Mouse (Mus musculus) adrenal gland, postnatal 36 days (tissue): Measurements from ENCODE around the gene Tfip11. TPM values are rescaled to one million over a fixed set of nuclear protein-coding genes. Genes with fewer than 3 reads are reported as not detected.
A peak's percentile ranks its signal among the peaks of the same experiment; 100 is the strongest.
"Not testable (repeated sequence)": the region's sequence is repeated elsewhere in the genome, so short reads cannot be mapped to it uniquely, and the experiment has no call there.

Experiments
- DNase-seq, 2 experiments: peaks; one replicate each; pipeline ENCODE4 v3.0.0; 2021; ENCODE audit warnings: mixed read lengths in 1 of 2
- total RNA-seq, 2 experiments: library from RNA; stranded (reverse); gene quantifications; 2 replicates each; pipeline ENCODE4 v1.2.3; 2021

Tfip11 gene
- total RNA-seq, 2 experiments from 2014 or later: 36.3 to 37.8 TPM

GRCm38 (mm10) chr5:112289819-112290535 is 36.2 kb upstream of the Tfip11 start:
- peak; percentile 74 to 75 for DNase-seq

- no peak for DNase-seq
Measured at GRCm38 (mm10) chr5:112290536-112290880, 35.6 kb upstream of the Tfip11 start.

DNA sequence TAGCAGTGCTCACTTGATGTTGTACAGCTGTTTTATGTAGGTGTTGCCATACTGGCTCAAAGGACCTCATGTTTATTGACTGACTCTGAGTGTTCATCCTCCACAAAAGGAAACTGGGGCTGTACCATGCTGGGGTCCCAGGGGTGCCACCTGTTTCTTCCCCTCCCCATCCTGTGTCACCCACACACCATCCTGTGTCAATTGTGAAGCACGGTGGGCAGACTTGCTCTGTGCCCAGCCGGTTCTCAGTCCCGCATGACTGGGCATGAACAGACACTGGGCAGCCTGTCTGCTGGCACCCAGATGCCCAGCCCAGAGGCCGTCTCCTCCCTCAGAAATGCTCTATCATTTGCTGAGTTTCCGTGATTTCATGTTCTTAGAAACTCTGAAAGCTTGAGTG is 34.3 kb upstream of the Tfip11 start:
- DNase-seq: peak in 1 of 2 experiments; percentile 49

DNA sequence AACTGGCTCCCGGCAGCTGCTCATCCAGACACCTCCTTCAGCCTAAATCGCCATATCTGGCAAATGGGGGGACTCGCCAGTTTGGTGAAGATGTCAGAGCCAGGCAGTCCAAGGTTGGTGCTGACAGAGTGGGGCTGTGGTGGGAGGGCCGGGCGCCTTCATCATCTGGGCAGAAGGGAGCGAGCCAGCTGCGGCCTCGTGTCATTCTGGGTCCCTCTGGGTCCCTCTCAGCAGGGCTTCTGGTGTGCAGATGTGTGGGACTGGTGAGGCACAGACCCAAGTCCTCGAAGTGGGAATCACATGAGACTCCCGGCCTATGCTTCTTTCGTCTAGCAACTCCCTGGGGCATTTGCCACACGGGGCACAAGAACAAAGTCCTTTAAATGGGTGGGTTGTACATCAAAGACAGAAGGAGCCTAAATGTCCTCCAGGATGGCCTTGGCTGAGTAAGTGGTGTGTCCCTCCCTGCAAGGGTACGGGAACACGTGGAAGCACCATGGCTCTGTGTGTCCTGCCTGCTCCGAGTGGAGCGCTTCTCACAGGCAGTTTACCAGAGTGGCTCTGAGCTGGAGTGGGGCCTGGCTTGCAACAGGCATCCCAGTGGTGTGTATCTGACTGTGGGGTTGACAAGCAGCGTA is 33.7 kb upstream of the Tfip11 start:
- peak; percentile 69 to 74 for DNase-seq

GRCm38 (mm10) chr5:112293800-112294199 is 32.4 kb upstream of the Tfip11 start:
- no peak for DNase-seq

DNA sequence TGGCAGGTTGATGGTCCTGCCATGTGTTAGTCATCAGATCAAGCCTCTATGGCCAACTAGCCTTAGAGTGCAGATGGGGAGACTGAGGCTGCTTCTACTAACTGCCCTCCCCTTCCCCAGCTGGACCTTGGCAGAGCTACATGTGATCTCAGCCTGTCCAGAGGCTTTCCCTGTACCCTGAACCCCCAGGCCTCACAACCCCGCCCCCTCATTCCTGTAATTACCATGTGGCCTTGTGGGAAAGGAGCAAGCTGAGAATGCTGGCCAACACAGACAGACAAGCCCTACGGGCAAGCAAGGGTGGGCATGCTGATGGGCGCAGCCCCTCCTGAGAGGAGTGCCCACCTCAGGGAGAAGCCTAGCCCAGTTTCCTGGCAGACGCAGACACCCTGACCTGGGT is 31.5 kb upstream of the Tfip11 start:
- DNase-seq: peak in 1 of 2 experiments; percentile 47

- peak; percentile 69 to 78 for DNase-seq
Measured at GRCm38 (mm10) chr5:112295162-112295561, 31.0 kb upstream of the Tfip11 start.

DNA sequence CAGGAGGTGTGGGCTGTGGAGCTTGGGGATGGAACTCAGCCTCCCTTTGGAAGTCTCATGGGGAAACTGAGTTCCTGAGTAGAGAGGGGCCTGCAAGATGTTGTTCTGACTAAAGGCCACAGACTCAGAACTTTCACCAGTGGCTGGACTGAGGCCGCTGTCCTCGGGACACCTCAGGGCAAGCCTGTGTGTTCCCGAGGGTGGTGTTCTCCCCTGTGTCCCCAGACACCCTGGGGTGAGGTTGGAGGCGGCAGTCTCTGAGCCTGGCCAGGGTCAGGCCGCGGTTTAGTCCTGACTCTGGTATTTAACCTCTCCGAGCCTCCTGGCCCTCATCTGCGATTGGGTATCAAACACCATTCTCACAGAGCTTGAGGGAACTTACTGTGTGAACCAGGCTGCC is 30.6 kb upstream of the Tfip11 start:
- DNase-seq: peak in 1 of 2 experiments; percentile 47

- DNase-seq: peak; percentile 57 to 73
Measured at GRCm38 (mm10) chr5:112296404-112297181, 29.6 kb upstream of the Tfip11 start.

DNA sequence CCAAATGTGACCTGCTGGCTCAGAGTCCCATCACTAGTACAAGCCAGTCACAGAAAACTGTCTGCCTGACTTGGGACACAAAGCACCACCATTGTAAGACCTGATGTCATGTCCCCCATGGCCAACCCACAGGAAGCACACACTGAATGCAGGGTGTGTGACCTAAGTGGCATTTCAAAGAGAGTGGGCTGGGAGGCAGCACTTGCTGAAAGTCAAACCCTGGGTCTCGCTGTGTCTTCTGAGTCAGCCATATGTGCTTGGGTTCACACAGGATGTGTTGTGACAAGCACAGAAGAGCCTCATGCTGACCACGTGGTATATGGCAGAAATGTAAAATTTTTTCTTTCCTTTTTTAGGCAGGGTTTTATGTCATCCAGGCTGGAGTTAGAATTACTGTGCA is 28.9 kb upstream of the Tfip11 start:
- DNase-seq: no peak

DNA sequence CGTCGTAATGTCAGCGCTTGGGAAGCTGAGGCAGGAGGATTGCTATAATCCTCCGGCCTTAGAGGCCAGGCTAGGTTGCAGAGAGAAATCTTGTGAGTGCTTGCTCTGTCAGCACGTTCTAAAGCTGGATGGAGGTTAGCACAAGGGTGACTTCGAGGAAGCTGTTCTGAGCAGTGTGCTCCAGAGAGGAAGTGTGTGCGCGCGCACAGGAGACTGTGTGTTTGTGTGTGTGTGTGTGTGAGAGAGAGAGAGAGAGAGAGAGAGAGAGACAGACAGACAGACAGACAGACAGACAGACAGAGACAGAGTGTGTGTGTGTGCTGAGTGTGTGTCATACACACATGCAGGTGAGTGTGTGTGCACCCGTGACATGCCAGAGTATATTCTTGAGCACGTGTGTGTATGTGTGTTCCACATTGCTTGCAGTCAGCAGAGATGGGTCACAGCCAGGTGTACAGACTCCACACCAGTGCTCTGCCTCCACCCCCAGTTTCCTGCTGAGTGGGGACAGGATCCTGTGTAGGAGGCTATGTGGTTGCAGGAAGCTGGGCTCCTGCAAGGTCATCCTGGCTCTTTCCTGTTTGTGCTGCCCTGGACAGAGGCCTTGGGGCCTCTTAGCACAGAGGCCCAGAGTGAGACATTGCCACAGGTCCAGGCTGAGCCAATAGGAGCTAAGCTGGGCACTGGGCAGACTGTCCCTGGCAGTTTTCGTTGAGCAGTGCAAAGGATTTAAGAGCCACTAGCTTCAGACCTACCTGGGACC is 27.8 kb upstream of the Tfip11 start:
- peak; percentile 83 to 86 for DNase-seq

DNA sequence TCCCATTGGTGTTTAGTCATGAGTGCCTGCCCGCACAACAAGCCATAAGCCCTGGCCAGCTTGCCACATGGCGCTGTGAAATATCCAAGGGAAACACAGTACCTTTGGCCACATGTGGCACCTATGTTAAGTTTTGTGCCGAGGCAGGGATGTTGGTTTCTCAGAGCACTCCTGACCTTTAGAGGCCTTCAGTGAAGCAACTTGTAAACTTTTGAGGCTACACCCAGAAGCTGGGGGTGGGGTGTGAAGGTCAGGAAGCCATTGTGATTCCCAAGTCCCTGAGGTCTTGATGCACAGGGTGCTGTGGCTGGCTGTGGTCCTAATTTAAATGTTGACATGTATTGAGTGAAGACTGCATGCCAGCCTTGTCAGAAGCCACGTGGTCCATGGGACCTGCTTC is 26.8 kb upstream of the Tfip11 start:
- no peak for DNase-seq

GRCm38 (mm10) chr5:112300112-112300511 is 26.0 kb upstream of the Tfip11 start:
- no peak for DNase-seq

GRCm38 (mm10) chr5:112300721-112301308 is 25.3 kb upstream of the Tfip11 start:
- no peak for DNase-seq

DNA sequence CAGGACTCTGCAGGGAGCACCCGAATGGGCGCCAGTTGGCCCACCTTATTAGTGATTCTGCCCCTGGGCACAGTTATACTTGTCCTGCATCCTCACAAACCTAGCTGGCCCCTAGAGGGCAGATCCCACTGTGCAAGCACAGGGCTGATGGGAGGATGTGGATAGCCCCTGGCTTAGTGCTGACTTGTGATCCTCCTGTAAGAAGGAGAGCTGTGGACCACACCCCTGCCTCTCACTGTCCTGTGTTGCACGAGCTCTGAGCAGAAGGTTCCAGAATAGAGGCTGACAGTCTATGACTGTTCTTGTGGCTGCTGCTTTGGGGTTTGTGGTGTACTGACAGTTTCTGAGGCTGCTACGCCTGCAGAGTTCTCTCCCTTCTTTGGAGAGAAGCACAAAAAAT is 24.5 kb upstream of the Tfip11 start:
- no peak for DNase-seq

DNA sequence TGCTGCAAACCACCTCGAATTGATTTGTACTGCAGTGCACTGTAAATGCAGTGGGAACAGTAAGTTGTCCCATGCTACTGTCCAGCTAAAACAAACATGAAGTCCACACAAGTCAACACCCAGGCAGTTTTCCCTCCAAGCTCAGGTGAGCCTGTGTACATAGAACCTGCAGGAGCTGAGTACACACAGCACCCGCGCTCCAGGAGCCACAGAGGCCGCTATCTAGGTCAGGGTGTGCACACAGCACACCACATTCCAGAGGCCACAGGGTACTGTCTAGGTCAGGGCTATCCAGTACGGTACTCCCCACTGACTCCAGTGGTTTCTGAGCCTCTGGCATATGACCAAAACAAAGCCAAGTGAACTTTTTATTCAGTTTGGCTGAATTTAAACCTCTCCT is 23.8 kb upstream of the Tfip11 start:
- DNase-seq: peak; percentile 58 to 71

GRCm38 (mm10) chr5:112305842-112306241 is 20.3 kb upstream of the Tfip11 start:
- DNase-seq: no peak

DNA sequence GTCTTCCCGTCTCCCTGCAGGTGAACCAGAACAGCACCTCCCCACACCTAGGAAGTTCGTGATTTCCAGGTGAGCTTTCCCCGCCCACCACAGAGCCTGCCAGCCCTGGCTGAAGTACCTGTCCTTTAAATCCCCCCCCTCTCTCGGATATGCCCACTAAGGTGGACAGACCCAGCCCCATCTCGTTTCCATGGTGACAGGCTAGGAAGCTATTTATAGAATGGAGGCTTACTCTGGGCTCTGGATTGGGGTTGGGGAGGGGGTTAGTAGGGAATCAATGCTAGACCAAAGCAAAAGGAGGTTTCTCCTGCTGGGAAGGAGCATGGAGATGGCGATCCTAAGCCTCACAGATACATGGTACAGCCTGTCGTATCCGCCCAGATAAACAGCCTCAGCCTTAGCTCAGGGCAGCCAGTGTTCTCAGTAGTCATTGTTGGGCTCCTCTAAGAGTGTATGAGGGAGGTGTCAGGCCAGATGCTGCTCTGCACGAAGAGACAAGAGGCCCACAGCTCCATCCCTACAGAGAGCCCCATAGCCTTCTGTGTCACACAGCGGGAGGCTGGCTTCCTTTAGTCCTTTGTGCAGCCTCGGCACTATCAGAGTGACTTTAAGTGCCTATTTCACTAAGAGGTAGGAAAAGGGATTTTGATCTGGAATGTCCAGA is 12.8 kb upstream of the Tfip11 start:
- no peak for DNase-seq

- DNase-seq: no peak
Measured at GRCm38 (mm10) chr5:112316468-112316867, 9.7 kb upstream of the Tfip11 start.

- DNase-seq: peak in 1 of 2 experiments; percentile 49
Measured at GRCm38 (mm10) chr5:112317328-112317727, 8.8 kb upstream of the Tfip11 start.

DNA sequence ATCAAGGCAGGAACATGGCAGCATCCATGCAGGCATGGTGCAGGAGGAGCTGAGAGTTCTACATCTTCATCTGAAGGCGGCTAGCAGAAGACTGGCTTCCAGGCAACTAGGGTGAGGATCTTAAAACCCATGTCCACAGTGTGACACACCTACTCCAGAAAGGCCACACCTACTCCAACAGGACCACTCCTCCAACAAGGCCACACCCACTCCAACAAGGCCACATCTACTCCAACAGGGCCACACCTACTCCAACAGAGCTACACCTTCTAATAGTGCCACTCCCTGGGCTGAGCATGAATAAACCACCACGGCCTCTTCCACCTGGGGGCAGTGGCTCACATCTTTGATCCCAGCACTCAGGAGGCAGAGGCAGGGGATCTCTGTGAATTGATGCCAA is 6.8 kb upstream of the Tfip11 start:
- not testable (repeated sequence) for DNase-seq
